Mouse (Mus musculus): ENCODE data around the gene H2-Ob. TPM values are rescaled to one million over a fixed set of nuclear protein-coding genes. Genes with fewer than 3 reads are reported as not detected.

The H2-Ob gene
- 28.6 TPM for polyA plus RNA-seq (2014; fragmentation: Illumina TruSeq; extraction: RNeasy Lipid Tissue Mini Kit (QIAGEN cat#74804); ENCODE audit: insufficient read depth, low read depth, low replicate concordance)

GRCm38 (mm10) chr17:34238706-34239105 is at the start of gene H2-Ob:
H2-Ob (plus strand) TSS chr17:34238903.

DNA sequence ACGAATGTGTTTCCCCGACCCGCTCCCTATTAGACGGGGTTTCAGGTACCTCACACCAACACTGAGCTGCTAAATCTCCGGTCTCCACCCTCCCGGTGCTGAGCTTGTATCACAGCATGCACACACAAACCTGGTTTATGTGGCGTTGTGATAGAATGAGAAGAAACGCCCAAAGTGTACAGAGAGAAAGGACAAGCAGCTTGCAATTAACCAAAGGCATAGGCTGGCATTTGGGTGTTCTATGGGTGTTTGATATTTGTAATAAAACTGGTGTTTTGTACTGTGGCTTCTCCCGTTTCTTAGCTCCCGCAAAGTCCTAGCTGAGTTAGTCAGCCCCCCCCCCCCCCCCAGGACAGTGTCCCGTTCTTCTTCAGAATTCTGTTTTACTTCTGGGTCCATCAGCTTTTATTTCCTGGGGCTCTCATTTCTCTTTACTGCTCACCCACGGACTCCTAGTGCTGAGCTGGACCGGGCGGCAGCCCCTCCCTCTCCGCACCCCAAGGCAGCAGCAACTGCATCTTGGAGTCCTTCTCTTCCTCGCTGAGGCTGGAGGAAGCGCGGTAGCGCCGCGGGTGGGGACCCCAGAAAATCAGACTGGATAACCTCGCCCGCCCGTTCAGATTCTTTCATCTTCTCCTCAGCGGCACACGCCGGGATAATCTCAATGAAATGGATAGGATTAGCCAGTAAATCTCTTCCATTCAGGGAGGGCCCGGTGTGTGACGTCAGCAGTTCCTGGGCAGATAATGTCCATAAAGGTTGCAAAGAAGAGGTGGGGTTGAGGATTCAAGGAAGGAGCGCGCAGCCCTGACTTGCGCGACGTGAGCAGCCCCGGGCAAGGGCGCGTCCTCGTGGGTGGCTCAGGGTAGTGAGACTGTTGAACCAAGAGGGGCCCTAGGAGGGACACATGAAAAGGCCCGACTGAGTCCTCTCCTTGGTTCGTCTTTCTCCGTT is 41.5 kb upstream of the H2-Ob start, which contains the start of gene Psmb8:
TSS of gene Psmb8 (plus strand) at position 781 of the 954 bp plus-strand sequence.

DNA sequence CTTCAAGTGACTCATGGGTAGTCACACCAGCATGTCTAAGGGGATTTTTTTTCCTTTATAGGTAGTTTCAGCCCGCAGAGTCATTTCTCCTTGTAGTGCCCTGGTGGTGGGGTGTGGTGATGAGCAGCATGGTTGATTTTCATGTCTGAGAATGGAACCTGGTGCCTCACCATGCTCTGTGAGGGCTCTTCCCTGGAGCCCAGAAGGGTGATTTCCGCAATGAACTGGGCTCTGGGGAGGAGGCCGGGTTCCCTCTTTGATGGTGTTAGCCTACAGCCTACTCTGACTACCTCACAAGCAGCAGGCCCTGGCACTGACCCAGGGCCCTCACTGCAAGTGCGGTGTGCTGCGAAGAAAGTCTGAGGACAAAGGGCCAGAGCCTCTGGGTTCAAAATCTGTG is 35.3 kb upstream of the H2-Ob start, which contains the start of gene Tap2:
TSS of gene Tap2 (plus strand) at position 84 of the 400 bp plus-strand sequence.

GRCm38 (mm10) chr17:34257594-34258375 is 19.1 kb downstream of the H2-Ob start, which contains the start of gene H2-Ab1:
H2-Ab1 (plus strand) TSS chr17:34257689.

DNA sequence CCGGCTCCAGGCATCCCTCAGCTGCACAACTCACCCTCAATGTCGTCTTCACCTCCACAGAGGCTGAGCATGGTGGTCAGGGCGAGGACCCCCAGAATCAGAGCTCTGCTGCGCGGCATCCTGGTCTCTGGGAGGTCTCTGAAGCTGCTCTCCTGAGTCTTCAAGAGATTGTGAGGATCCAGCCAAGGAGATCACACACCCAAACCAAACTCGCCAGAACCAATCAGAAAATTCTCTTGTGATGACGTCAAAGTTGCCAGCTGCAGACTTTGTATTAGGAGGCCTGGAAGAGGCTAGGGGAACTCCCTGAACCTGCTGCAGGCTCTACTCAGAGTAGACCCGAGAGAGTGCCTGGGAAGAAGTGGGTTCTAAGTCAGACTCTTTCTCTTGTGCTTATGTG is 48.9 kb downstream of the H2-Ob start, which contains the start of gene H2-Aa:
TSS of gene H2-Aa (minus strand) at position 176 of the 400 bp plus-strand sequence.

Other genes with a start within 250 kb of the H2-Ob start
- 1,531 TPM for gene H2-K1, start 238.6 kb upstream of the H2-Ob start, polyA plus RNA-seq (2014; fragmentation: Illumina TruSeq; extraction: RNeasy Lipid Tissue Mini Kit (QIAGEN cat#74804); ENCODE audit: insufficient read depth, low read depth, low replicate concordance)
- gene Ring1, start 214.2 kb upstream of the H2-Ob start, polyA plus RNA-seq (2014; fragmentation: Illumina TruSeq; extraction: RNeasy Lipid Tissue Mini Kit (QIAGEN cat#74804); ENCODE audit: insufficient read depth, low read depth, low replicate concordance) = 21.8 TPM
- 90.2 TPM for gene H2-Ke6, start 210.8 kb upstream of the H2-Ob start, polyA plus RNA-seq (2014; fragmentation: Illumina TruSeq; extraction: RNeasy Lipid Tissue Mini Kit (QIAGEN cat#74804); ENCODE audit: insufficient read depth, low read depth, low replicate concordance)
- gene Slc39a7, start 207.2 kb upstream of the H2-Ob start, polyA plus RNA-seq (2014; fragmentation: Illumina TruSeq; extraction: RNeasy Lipid Tissue Mini Kit (QIAGEN cat#74804); ENCODE audit: insufficient read depth, low read depth, low replicate concordance) = 95.6 TPM
- 33.6 TPM for gene Rxrb, start 207.1 kb upstream of the H2-Ob start, polyA plus RNA-seq (2014; fragmentation: Illumina TruSeq; extraction: RNeasy Lipid Tissue Mini Kit (QIAGEN cat#74804); ENCODE audit: insufficient read depth, low read depth, low replicate concordance)
- gene Col11a2, start 199.5 kb upstream of the H2-Ob start, polyA plus RNA-seq (2014; fragmentation: Illumina TruSeq; extraction: RNeasy Lipid Tissue Mini Kit (QIAGEN cat#74804); ENCODE audit: insufficient read depth, low read depth, low replicate concordance) = 1.1 TPM
- 12.5 TPM for gene H2-Oa, start 146.6 kb upstream of the H2-Ob start, polyA plus RNA-seq (2014; fragmentation: Illumina TruSeq; extraction: RNeasy Lipid Tissue Mini Kit (QIAGEN cat#74804); ENCODE audit: insufficient read depth, low read depth, low replicate concordance)
- 75.7 TPM for gene H2-DMa, start 119.4 kb upstream of the H2-Ob start, polyA plus RNA-seq (2014; fragmentation: Illumina TruSeq; extraction: RNeasy Lipid Tissue Mini Kit (QIAGEN cat#74804); ENCODE audit: insufficient read depth, low read depth, low replicate concordance)
- 94.4 TPM for gene Brd2, start 116.3 kb upstream of the H2-Ob start, polyA plus RNA-seq (2014; fragmentation: Illumina TruSeq; extraction: RNeasy Lipid Tissue Mini Kit (QIAGEN cat#74804); ENCODE audit: insufficient read depth, low read depth, low replicate concordance)
- 35.5 TPM for gene H2-DMb2, start 95.6 kb upstream of the H2-Ob start, polyA plus RNA-seq (2014; fragmentation: Illumina TruSeq; extraction: RNeasy Lipid Tissue Mini Kit (QIAGEN cat#74804); ENCODE audit: insufficient read depth, low read depth, low replicate concordance)
- gene H2-DMb1, start 85.8 kb upstream of the H2-Ob start, polyA plus RNA-seq (2014; fragmentation: Illumina TruSeq; extraction: RNeasy Lipid Tissue Mini Kit (QIAGEN cat#74804); ENCODE audit: insufficient read depth, low read depth, low replicate concordance) = 64.1 TPM
- gene Tap1, start 51.4 kb upstream of the H2-Ob start, polyA plus RNA-seq (2014; fragmentation: Illumina TruSeq; extraction: RNeasy Lipid Tissue Mini Kit (QIAGEN cat#74804); ENCODE audit: insufficient read depth, low read depth, low replicate concordance) = 21.5 TPM
- gene Psmb9, start 51.1 kb upstream of the H2-Ob start, polyA plus RNA-seq (2014; fragmentation: Illumina TruSeq; extraction: RNeasy Lipid Tissue Mini Kit (QIAGEN cat#74804); ENCODE audit: insufficient read depth, low read depth, low replicate concordance) = 59.9 TPM
- gene Psmb8, start 41.2 kb upstream of the H2-Ob start, polyA plus RNA-seq (2014; fragmentation: Illumina TruSeq; extraction: RNeasy Lipid Tissue Mini Kit (QIAGEN cat#74804); ENCODE audit: insufficient read depth, low read depth, low replicate concordance) = 140 TPM
- 47.7 TPM for gene Tap2, start 35.4 kb upstream of the H2-Ob start, polyA plus RNA-seq (2014; fragmentation: Illumina TruSeq; extraction: RNeasy Lipid Tissue Mini Kit (QIAGEN cat#74804); ENCODE audit: insufficient read depth, low read depth, low replicate concordance)
- gene H2-Ab1, start 18.8 kb downstream of the H2-Ob start, polyA plus RNA-seq (2014; fragmentation: Illumina TruSeq; extraction: RNeasy Lipid Tissue Mini Kit (QIAGEN cat#74804); ENCODE audit: insufficient read depth, low read depth, low replicate concordance) = 553 TPM
- gene H2-Aa, start 48.9 kb downstream of the H2-Ob start, polyA plus RNA-seq (2014; fragmentation: Illumina TruSeq; extraction: RNeasy Lipid Tissue Mini Kit (QIAGEN cat#74804); ENCODE audit: insufficient read depth, low read depth, low replicate concordance) = 647 TPM
- gene H2-Eb1, start 67.0 kb downstream of the H2-Ob start, polyA plus RNA-seq (2014; fragmentation: Illumina TruSeq; extraction: RNeasy Lipid Tissue Mini Kit (QIAGEN cat#74804); ENCODE audit: insufficient read depth, low read depth, low replicate concordance) = 475 TPM
- gene H2-Eb2, start 86.8 kb downstream of the H2-Ob start, polyA plus RNA-seq (2014; fragmentation: Illumina TruSeq; extraction: RNeasy Lipid Tissue Mini Kit (QIAGEN cat#74804); ENCODE audit: insufficient read depth, low read depth, low replicate concordance) = 1.6 TPM
- gene Btnl2, start 115.9 kb downstream of the H2-Ob start, polyA plus RNA-seq (2014; fragmentation: Illumina TruSeq; extraction: RNeasy Lipid Tissue Mini Kit (QIAGEN cat#74804); ENCODE audit: insufficient read depth, low read depth, low replicate concordance) = 0.20 TPM
- gene Btnl1, start 138.2 kb downstream of the H2-Ob start, polyA plus RNA-seq (2014; fragmentation: Illumina TruSeq; extraction: RNeasy Lipid Tissue Mini Kit (QIAGEN cat#74804); ENCODE audit: insufficient read depth, low read depth, low replicate concordance) = not detected
- 0.24 TPM for gene BC051142, start 159.9 kb downstream of the H2-Ob start, polyA plus RNA-seq (2014; fragmentation: Illumina TruSeq; extraction: RNeasy Lipid Tissue Mini Kit (QIAGEN cat#74804); ENCODE audit: insufficient read depth, low read depth, low replicate concordance)
- gene Btnl4, start 238.4 kb downstream of the H2-Ob start, polyA plus RNA-seq (2014; fragmentation: Illumina TruSeq; extraction: RNeasy Lipid Tissue Mini Kit (QIAGEN cat#74804); ENCODE audit: insufficient read depth, low read depth, low replicate concordance) = not detected

All from lung, adult 10 weeks (tissue).